Mouse (Mus musculus): ENCODE data around the gene Zfp710.

DNA sequence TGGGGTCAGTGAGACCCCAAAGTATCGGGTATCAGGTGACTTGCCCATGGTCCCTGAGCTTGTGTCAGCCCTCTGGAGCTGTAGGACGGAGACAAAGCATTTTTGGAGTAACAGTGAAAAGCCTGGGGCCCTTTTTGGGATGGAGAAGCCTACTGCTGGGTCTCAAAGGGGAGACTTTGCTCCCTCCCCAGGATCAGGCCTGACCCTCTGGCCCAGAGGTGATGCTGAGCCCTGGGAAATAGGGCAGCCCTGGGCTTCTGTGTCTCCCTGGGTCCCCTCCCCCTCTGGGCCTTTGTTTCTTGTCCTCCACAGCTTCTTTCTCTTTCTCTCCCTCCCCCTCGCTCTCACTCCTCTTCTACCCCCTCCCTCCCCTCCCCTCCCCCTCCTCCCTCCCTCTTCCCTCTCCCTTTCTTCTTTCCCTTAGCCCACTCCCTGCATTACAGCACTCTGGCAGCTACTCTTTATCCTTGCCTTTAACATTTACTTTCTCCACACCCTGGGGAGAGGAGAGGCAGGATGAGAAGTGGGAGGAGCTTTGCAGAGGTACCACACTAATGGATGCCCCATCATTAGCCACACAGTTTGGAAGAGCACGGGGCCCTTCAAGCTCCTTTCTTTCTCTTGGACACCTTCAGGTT, 51.5 kb downstream of the Zfp710 start:
- TF ChIP-seq USF1 (IDR thresholded peaks at IDR 0.05; ENCODE audit: low read depth, low read length) = no peak
- TF ChIP-seq CHD1 (IDR thresholded peaks at IDR 0.05; ENCODE audit: low read depth, low read length) = no peak
- TF ChIP-seq TBP (IDR thresholded peaks at IDR 0.05; ENCODE audit: low read depth, low read length) = no peak
- no peak for TF ChIP-seq POLR2A (IDR thresholded peaks at IDR 0.05; ENCODE audit: control insufficient read depth in 1 of 2, insufficient read depth in 1 of 2, low read depth in 1 of 2, low read length in 2 of 2, poor library complexity in 1 of 2)
- no peak for TF ChIP-seq ZMIZ1 (IDR thresholded peaks at IDR 0.05; ENCODE audit: low read depth, low read length)
- no peak for TF ChIP-seq MAX (IDR thresholded peaks at IDR 0.05; ENCODE audit: low read length)
- TF ChIP-seq CTCF (IDR thresholded peaks at IDR 0.05 in 2 of 3, conservative IDR thresholded peaks at IDR 0.05 in 1 of 3; ENCODE audit: control insufficient read depth in 1 of 3, insufficient read depth in 1 of 3, low read depth in 2 of 3, low read length in 3 of 3, poor library complexity in 1 of 3, severe bottlenecking in 1 of 3) = no peak

Data from MEL (cell line).